In genomic region chr17:24706982-24707800, GRCm38 (mm10) we compare ENCODE assay signal across 8 mouse cellular contexts. TPM values are rescaled to one million over a fixed set of nuclear protein-coding genes. Genes with fewer than 3 reads are reported as not detected.
DNase-seq lines count a peak whose midpoint lies in the region; ATAC-seq and TF ChIP-seq lines count a peak whose summit lies in the region.

TSS of gene Tbl3 (minus strand) at chr17:24707660.

- H3K27ac ChIP-seq in heart, embryonic 11.5 days (ENCODE audit: low read depth, low read length): peak within 1 kb of the TSS; percentile 84
- peak within 1 kb of the TSS; percentile 84 for H3K27ac ChIP-seq in kidney, embryonic 16.5 days (ENCODE audit: low read length)
- peak within 1 kb of the TSS; percentile 81 for H3K27ac ChIP-seq in liver, adult 2 months (replicated peaks; ENCODE audit: insufficient read depth, low read depth, low read length)

- no peaks in the 10 kb centered on the region for H3K27me3 ChIP-seq in heart, embryonic 11.5 days (ENCODE audit: control insufficient read depth, insufficient read depth, low read length)
- H3K27me3 ChIP-seq in kidney, embryonic 16.5 days (ENCODE audit: insufficient read depth, low read length): no peaks in the 10 kb centered on the region
- H3K27me3 ChIP-seq in liver, adult 2 months (ENCODE audit: control insufficient read depth, insufficient read depth, low read length): no peaks in the 10 kb centered on the region
- no peaks in the 10 kb centered on the region for H3K27me3 ChIP-seq in myocyte (ENCODE audit: control insufficient read depth, insufficient read depth, insufficient read length)
- H3K27me3 ChIP-seq in splenic B cell, adult 2 months (ENCODE audit: control insufficient read depth, insufficient read depth, low read length, poor library complexity, severe bottlenecking): no peaks in the 10 kb centered on the region

- H3K4me2 ChIP-seq in heart, embryonic 11.5 days: peak within 1 kb of the TSS; percentile 84
- H3K4me2 ChIP-seq in kidney, embryonic 16.5 days (replicated peaks; ENCODE audit: low read depth, low read length): peak within 1 kb of the TSS; percentile 81
- peak within 1 kb of the TSS; percentile 89 for H3K4me2 ChIP-seq in myocyte (ENCODE audit: low read depth)

- H3K4me1 ChIP-seq in heart, embryonic 11.5 days (ENCODE audit: control insufficient read depth, insufficient read depth, low read length): peaks cover 9% of the 10 kb centered on the region
- peaks cover 9% of the 10 kb centered on the region for H3K4me1 ChIP-seq in kidney, embryonic 16.5 days (ENCODE audit: insufficient read depth, low read length)
- H3K4me1 ChIP-seq in liver, adult 2 months (ENCODE audit: control insufficient read depth, insufficient read depth, low read length): peaks cover 1% of the 10 kb centered on the region; the same call in 1 of the 2 replicates

- H3K4me3 ChIP-seq in heart, embryonic 11.5 days (ENCODE audit: low read depth, low read length): peak within 1 kb of the TSS; percentile 81
- peak within 1 kb of the TSS; percentile 90 for H3K4me3 ChIP-seq in kidney, embryonic 16.5 days (ENCODE audit: low read length)
- peak within 1 kb of the TSS; percentile 71 for H3K4me3 ChIP-seq in liver, adult 2 months (ENCODE audit: insufficient read depth, low read depth, low read length)
- H3K4me3 ChIP-seq in myocyte: peak within 1 kb of the TSS; percentile 72

- ATAC-seq in erythroblast, adult 5-6 weeks (replicated peaks; ENCODE audit: low FRiP score, poor library complexity, severe bottlenecking): peak; percentile 86
- ATAC-seq in heart, embryonic 11.5 days (replicated peaks; ENCODE audit: insufficient number of reproducible peaks, low FRiP score, low TSS enrichment): peak; percentile 81
- ATAC-seq in kidney, embryonic 16.5 days (ENCODE audit: low FRiP score, low TSS enrichment): peak; percentile 89

- peak; percentile 92 for DNase-seq in A20 (ENCODE audit: low read depth, low spot score)
- DNase-seq in brain, adult 2 months (ENCODE audit: low read depth, low spot score): peak; percentile 97
- DNase-seq in liver, adult 2 months (ENCODE audit: extremely low read depth, low read depth, low spot score): peak; percentile 90
- peak; percentile 92 for DNase-seq in splenic B cell, adult 2 months (ENCODE audit: low read depth, low spot score)

- peak within 1 kb of the TSS; percentile 86 for H3K9ac ChIP-seq in heart, embryonic 11.5 days (ENCODE audit: low read depth, low read length)
- H3K9ac ChIP-seq in kidney, embryonic 16.5 days (replicated peaks; ENCODE audit: low read length): peak within 1 kb of the TSS; percentile 88
- peak within 1 kb of the TSS; percentile 65 for H3K9ac ChIP-seq in liver, adult 2 months (ENCODE audit: low read depth, low read length)

- WGBS in heart, embryonic 11.5 days (ENCODE audit: insufficient replicate concordance): 3% methylated on average over 32 of the region's 32 CpGs
- 3% methylated on average over 32 of the region's 32 CpGs for WGBS in kidney, embryonic 16.5 days
- under 1% methylated on average over 32 of the region's 32 CpGs for WGBS in liver, adult 2 months

- H3K9me3 ChIP-seq in heart, embryonic 11.5 days (replicated peaks; ENCODE audit: control insufficient read depth, low read length): no peaks in the 10 kb centered on the region
- H3K9me3 ChIP-seq in kidney, embryonic 16.5 days (ENCODE audit: low read length): no peaks in the 10 kb centered on the region

- H3K36me3 ChIP-seq in heart, embryonic 11.5 days (ENCODE audit: control insufficient read depth, insufficient read depth, low read length): peaks cover 17% of the 10 kb centered on the region
- peaks cover 24% of the 10 kb centered on the region for H3K36me3 ChIP-seq in kidney, embryonic 16.5 days (ENCODE audit: insufficient read depth, low read length)
- H3K36me3 ChIP-seq in liver, adult 2 months (ENCODE audit: control insufficient read depth, insufficient read depth, low read length): peaks cover under 1% of the 10 kb centered on the region; the same call in 1 of the 2 replicates
- peaks cover under 1% of the 10 kb centered on the region for H3K36me3 ChIP-seq in myocyte (ENCODE audit: control insufficient read depth, insufficient read depth)
- H3K36me3 ChIP-seq in splenic B cell, adult 2 months (ENCODE audit: control insufficient read depth, insufficient read depth, low read length, poor library complexity, severe bottlenecking): no peaks in the 10 kb centered on the region; the same call in 1 of the 2 replicates

- H3ac ChIP-seq in myocyte (ENCODE audit: control insufficient read depth, insufficient read length): peak within 1 kb of the TSS; percentile 5

- H3K79me2 ChIP-seq in liver, adult 2 months (ENCODE audit: control insufficient read depth, insufficient read depth, low read length): no peaks in the 10 kb centered on the region
- H3K79me2 ChIP-seq in myocyte (ENCODE audit: control insufficient read depth, insufficient read depth): peaks cover 16% of the 10 kb centered on the region

- peak; percentile 43; the same call in 1 of the 2 replicates for TF ChIP-seq POLR2A in liver, adult 2 months (IDR thresholded peaks at IDR 0.05; ENCODE audit: extremely low read depth, insufficient read depth, low read length)
- TF ChIP-seq POLR2A in myocyte (IDR thresholded peaks at IDR 0.05; ENCODE audit: insufficient read length, low read depth): peak; percentile 91

- no peak for TF ChIP-seq CTCF in liver, adult 2 months (IDR thresholded peaks at IDR 0.05; ENCODE audit: low read depth, low read length)

TF ChIP-seq in myocyte, 11 proteins besides CTCF, POLR2A, EP300 and RAD21:
- TF ChIP-seq MYOD1 (IDR thresholded peaks at IDR 0.05; ENCODE audit: control insufficient read depth in 1 of 3, insufficient read length in 2 of 3, low read depth in 2 of 3) (no peak), MYOG (IDR thresholded peaks at IDR 0.05; ENCODE audit: control insufficient read depth in 1 of 3, insufficient read depth in 1 of 3, insufficient read length in 2 of 3, low read depth in 2 of 3) (peak in 1 of 3 experiments; percentile 10), E2F4 (IDR thresholded peaks at IDR 0.05; ENCODE audit: insufficient read depth) (peak; percentile 2), POLR2AphosphoS2 (IDR thresholded peaks at IDR 0.05; ENCODE audit: insufficient read length, low read depth) (peak; percentile 94), SRF (IDR thresholded peaks at IDR 0.05; ENCODE audit: control insufficient read depth, insufficient read length, low read depth) (peak; percentile 72)

RNA-seq across cellular contexts. Expression of gene Tbl3, which starts in this region (rescaled TPM):
- 0.58 and 5.9 TPM in 2 replicates for total RNA-seq in erythroblast, adult 5-6 weeks (2015; ENCODE audit: low replicate concordance)
- total RNA-seq in erythroblast, adult 5-6 weeks (2017; ENCODE audit: low replicate concordance): 4.3 and 11.9 TPM in 2 replicates
- 50.9 and 54.8 TPM in 2 replicates for polyA plus RNA-seq in heart, embryonic 11.5 days (2014; fragmentation: Nextera tagmentation; extraction: Ambion mirVana)
- 92.1 and 107 TPM in 2 replicates for polyA plus RNA-seq in kidney, embryonic 16.5 days (2015; fragmentation: Nextera tagmentation; extraction: Ambion mirVana)
- 14.2 and 17.8 TPM in 2 replicates for total RNA-seq in liver, adult 2 months (2014; rRNA removed)
- polyA plus RNA-seq in liver, adult 2 months (2012; rRNA removed): 29.4 and 37.9 TPM in 2 replicates
- 66.6 TPM for polyA plus RNA-seq in myocyte (2012; fragmentation: generic; extraction: Trizol)

Comparison
In these comparisons a context has a peak if more than half of its experiments do, and no peak if none do; other contexts are left out.
1. Peak in every context shown above with its lines: DNase-seq, ATAC-seq, H3K4me3 ChIP-seq and H3K27ac ChIP-seq.